Mouse (Mus musculus) hindbrain, embryonic 10.5 days (tissue): Measurements from ENCODE around the gene Ppp1r13l. TPM values are rescaled to one million over a fixed set of nuclear protein-coding genes. Genes with fewer than 3 reads are reported as not detected.

Experiments used
- DNase-seq: peaks from one replicate; pipeline ENCODE4 v3.0.0-alpha.2; 2017; ENCODE audit warnings: low spot score
- H3K27ac ChIP-seq: fragments of 300-500 bp; sonication (generic); 2 replicates; pipeline ENCODE4 v1.5.1; 2016; ENCODE audit warnings: mild to moderate bottlenecking, moderate library complexity
- H3K27me3 ChIP-seq: fragments of 300-500 bp; sonication (generic); 2 replicates; pipeline ENCODE4 v1.6.1; 2016; ENCODE audit warnings: mild to moderate bottlenecking; ENCODE audit not compliant: poor library complexity, insufficient read depth, severe bottlenecking
- H3K36me3 ChIP-seq: fragments of 300-500 bp; sonication (generic); 2 replicates; pipeline ENCODE4 v1.6.1; 2016; ENCODE audit warnings: mild to moderate bottlenecking, moderate library complexity
- H3K4me1 ChIP-seq: fragments of 300-500 bp; sonication (generic); replicated peaks from 2 replicates; pipeline ENCODE4 v1.6.1; 2016; ENCODE audit warnings: mild to moderate bottlenecking
- H3K4me3 ChIP-seq: fragments of 300-500 bp; sonication (generic); 2 replicates; pipeline ENCODE4 v1.5.1; 2016; ENCODE audit warnings: mild to moderate bottlenecking, moderate library complexity
- H3K9me3 ChIP-seq: fragments of 300-500 bp; sonication (generic); 2 replicates; pipeline ENCODE4 v1.6.1; 2016; ENCODE audit warnings: mild to moderate bottlenecking, moderate library complexity
- WGBS: fragments of 180-500 bp; shearing (Covaris S2); methylation state at CpG from one replicate; pipeline ENCODE4 v1.1.7; 2016; 5-methylcytosine and 5-hydroxymethylcytosine counted together
- polyA plus RNA-seq: library from polyadenylated mRNA; unstranded; fragments of >200 nt; fragmentation: Nextera tagmentation; extraction: Ambion mirVana; gene quantifications from 2 replicates; pipeline ENCODE4 v1.2.1, GENCODE M21; 2016

Ppp1r13l gene
- polyA plus RNA-seq, 1 experiment from 2014 or later, result 4.7 TPM

DNA sequence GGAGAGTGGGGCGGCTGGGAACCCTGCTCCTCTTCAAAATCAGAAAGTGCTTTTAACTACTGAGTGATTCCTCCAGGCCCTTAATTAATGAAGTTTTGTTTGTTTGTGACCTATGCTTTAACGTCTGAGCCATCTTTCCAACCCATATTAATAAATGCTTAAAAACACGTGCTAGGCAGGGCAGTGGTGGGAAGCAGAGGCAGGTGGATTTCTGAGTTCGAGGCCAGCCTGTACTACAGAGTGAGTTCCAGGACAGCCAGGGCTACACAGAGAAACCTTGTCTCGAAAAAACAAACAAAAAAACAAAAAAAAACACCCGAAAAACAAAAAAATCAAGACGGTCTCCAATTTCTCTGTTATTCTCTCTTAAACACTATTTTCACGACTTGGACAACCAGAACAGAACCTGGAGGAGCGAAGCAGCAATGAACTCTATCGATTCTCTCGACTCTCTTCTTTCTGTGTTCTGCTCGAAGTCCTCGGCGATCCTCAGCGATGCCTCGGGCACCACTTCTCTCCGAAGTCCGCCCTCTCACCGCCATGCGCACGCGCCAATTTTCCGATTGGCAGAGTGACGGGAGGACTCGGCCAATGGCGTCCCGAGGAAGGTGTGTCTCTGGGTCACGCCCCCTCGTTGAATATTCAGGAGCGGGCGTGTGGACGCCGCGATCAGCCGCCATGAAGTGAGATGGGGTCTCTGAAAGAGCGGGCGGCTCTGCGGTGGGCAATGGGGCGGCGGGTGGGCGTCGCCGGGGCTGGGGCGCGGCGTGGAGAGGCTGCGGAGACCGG lies 22.0 kb downstream of the Ppp1r13l start, which contains the start of gene Ercc2:
Gene Ercc2, plus strand, starts transcription at position 634 of the 789 bp plus-strand sequence.
- Histone ChIP-seq H3K27ac (peak within 1 kb of the TSS; percentile 84), H3K27me3 (no peaks in the 10 kb centered on the region), H3K9me3 (no peaks in the 10 kb centered on the region), H3K4me1 (peaks cover 20% of the 10 kb centered on the region), H3K4me3 (peak within 1 kb of the TSS; percentile 96), H3K36me3 (peaks cover 40% of the 10 kb centered on the region)
- peak; percentile 100 for DNase-seq
- WGBS, result 6% methylated on average over 48 of the region's 48 CpGs

DNA sequence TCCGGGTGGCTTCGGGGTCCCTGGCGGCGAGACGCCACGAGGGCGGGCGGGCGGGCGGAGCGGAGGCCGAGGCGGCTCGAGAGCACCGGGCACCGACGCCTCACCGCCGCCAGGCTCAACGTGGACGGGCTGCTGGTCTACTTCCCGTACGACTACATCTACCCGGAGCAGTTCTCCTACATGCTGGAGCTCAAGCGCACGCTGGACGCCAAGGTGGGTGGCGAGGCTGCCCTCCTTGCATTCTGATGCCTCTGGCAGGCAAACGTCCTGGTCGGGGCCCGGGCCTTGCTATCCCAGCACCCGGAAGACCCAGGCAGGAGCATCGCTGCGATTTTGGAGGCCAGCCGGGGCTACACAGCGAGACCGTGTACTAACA lies 22.6 kb downstream of the Ppp1r13l start:
- peak overlapping the region; percentile 96 for H3K4me3 ChIP-seq
- H3K36me3 ChIP-seq, result peaks cover 46% of the 10 kb centered on the region
- WGBS, result 0% methylated on average over 37 of the region's 37 CpGs
- H3K4me1 ChIP-seq, result peaks cover 20% of the 10 kb centered on the region
- no peaks in the 10 kb centered on the region for H3K9me3 ChIP-seq
- DNase-seq, result no peak
- no peaks in the 10 kb centered on the region for H3K27me3 ChIP-seq
- peak overlapping the region; percentile 84 for H3K27ac ChIP-seq

DNA sequence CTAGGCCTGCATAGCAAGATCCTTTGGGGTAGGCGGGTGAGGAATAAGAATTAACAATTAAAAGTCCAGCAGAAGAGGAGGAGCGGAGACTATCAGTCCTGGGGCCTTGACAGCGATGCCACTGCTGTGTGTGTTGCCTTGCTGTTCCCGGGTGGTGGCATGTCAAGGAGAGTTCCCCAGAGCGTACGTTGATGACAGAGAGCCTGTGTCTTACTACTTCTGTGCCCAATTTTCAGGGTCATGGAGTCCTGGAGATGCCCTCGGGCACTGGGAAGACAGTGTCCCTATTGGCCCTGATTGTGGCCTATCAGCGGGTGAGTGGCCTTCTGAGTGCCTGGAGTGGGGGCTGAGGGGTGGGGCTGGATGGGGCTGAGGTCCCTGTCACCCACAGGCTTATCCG lies 24.2 kb downstream of the Ppp1r13l start:
- Histone ChIP-seq H3K9me3 (no peaks in the 10 kb centered on the region), H3K4me1 (peaks cover 27% of the 10 kb centered on the region), H3K4me3 (peak overlapping the region; percentile 96; the same call in 1 of the 2 replicates), H3K27me3 (no peaks in the 10 kb centered on the region), H3K27ac (no peak overlapping the region), H3K36me3 (peaks cover 51% of the 10 kb centered on the region)
- WGBS, result 84% methylated on average over 9 of the region's 9 CpGs
- no peak for DNase-seq

DNA sequence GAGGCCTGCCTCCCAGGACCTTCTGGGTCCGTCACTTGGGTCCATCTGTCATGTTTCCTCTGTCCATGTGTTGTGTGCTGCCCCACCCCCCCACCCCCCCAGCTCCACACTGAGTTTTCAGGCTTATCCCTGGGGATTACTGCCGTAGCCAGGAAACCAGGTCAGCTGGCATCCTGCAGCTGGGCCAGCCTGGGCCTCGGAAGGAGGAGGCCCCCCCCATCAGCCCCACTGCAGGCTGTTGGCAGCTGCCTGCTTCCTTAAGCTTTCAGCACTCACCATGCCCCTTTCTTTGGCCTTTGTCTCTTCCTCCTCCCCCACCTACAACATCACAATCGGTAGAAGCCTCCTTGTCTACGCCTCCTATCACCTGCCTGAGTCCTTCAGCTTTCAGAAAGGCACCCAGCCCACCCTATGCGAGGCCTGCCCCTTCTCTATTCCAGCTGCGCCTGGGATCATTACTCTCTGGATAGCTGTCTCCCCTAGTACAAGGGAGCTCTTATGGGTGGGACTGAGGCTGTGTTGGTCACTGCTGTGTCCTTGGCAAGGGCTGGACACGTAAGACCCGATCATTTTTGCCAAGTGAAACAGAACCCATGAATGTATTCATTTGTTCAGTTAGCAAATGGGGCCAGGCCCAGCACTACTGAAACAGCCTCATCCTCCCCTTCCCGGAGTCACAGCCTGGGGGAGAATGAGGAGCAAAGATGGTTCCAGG lies 29.3 kb downstream of the Ppp1r13l start:
- WGBS, result 76% methylated on average over 10 of the region's 10 CpGs
- no peak overlapping the region for H3K4me3 ChIP-seq
- H3K4me1 ChIP-seq, result peaks cover 13% of the 10 kb centered on the region
- no peaks in the 10 kb centered on the region for H3K27me3 ChIP-seq
- DNase-seq, result no peak
- H3K9me3 ChIP-seq, result no peaks in the 10 kb centered on the region
- peaks cover 100% of the 10 kb centered on the region for H3K36me3 ChIP-seq
- H3K27ac ChIP-seq, result peak overlapping the region; percentile 59; the same call in 1 of the 2 replicates

DNA sequence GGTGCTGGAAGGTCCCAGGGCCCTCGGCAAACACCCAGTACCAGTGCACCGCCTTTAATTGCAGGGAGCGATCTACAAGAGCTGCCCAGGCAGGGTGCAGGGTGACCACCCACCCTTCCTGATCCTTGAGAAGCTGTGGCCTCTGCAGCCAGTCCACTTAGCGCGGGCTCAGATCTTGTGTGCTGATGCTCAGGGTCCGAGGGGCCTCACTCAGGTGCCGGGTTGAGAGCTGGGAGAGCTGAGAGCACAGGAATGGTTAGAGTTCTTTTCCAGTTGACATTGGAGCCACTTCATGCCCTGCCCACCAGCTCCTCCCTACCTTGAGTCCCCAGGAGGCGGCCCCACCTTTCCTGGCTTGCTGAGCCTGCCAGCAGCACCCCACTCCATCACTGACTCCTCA lies 34.9 kb downstream of the Ppp1r13l start:
- DNase-seq, result no peak
- peaks cover 7% of the 10 kb centered on the region for H3K4me1 ChIP-seq
- H3K4me3 ChIP-seq, result no peak overlapping the region
- peaks cover 64% of the 10 kb centered on the region for H3K36me3 ChIP-seq
- H3K9me3 ChIP-seq, result no peaks in the 10 kb centered on the region
- peaks cover 9% of the 10 kb centered on the region for H3K27me3 ChIP-seq
- H3K27ac ChIP-seq, result no peak overlapping the region; the same call in 1 of the 2 replicates
- 90% methylated on average over 8 of the region's 8 CpGs for WGBS

DNA sequence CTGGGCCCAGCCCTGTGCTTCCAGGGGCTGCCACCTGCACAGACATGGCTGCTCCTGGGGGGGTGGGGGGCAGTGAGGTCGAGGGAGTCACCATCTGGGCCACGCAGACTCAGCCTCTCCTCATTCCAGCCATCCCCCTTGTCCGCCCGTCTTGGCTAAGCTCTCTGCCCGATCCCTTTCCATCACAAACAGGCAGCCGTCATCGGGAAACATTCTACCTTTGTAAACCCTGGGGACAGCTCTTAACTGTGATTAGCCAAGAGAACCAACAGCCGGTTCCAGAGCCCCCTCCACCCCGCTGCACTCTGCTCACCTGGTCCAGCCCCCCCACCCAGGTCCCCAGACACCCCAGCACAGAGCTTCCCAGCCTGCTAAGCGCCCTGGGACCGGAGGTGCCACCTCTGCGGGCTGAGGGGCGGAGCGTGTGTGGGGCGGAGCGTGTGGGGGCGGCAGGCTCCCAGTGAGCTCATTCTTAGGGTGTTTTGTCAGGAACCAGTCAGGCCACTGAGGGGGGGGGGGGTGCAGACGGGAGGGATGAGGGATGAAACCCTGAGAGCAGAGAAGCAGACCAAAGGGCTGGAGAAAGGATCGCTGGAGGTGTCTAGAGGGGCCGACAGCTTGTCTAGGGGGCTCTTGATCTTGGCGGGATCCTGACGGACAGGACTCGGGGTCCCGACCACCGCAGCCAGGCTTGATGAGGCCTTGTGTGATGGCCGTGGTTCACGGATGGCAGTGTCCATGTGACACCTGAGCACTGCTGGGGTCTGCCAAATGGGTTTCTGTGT lies 40.1 kb downstream of the Ppp1r13l start:
- H3K4me1 ChIP-seq, result peaks cover 23% of the 10 kb centered on the region
- peaks cover 60% of the 10 kb centered on the region for H3K27me3 ChIP-seq
- peak overlapping the region; percentile 48 for H3K4me3 ChIP-seq
- 4% methylated on average over 27 of the region's 27 CpGs for WGBS
- H3K36me3 ChIP-seq, result peaks cover 12% of the 10 kb centered on the region
- peaks cover 11% of the 10 kb centered on the region for H3K9me3 ChIP-seq
- peak overlapping the region; percentile 35; the same call in 1 of the 2 replicates for H3K27ac ChIP-seq
- peak; percentile 35 for DNase-seq

DNA sequence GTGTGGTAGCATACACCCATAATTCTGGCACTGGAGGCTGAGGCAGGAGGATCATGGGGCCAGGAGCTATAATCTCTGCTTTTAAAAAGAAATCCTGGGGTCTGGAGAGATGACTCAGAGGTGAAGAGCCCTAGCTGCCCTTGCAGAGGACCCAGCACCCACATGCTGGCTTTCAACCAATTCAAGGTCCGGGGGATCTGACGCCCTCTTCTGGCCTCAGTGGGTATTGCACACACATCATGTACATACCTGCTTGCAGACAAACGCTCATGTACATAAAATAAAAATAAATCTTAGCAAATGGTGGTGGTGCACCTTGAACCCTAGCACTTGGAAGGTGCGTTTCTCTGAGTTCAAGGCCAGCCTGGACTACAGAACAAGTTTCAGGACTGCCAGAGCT lies 41.4 kb downstream of the Ppp1r13l start:
- no peak for DNase-seq
- no peak overlapping the region for H3K27ac ChIP-seq
- no peaks in the 10 kb centered on the region for H3K36me3 ChIP-seq
- H3K4me1 ChIP-seq, result peaks cover 27% of the 10 kb centered on the region
- H3K27me3 ChIP-seq, result peaks cover 71% of the 10 kb centered on the region
- WGBS, result 80% methylated on average over 4 of the region's 4 CpGs
- H3K4me3 ChIP-seq, result no peak overlapping the region
- peaks cover 11% of the 10 kb centered on the region for H3K9me3 ChIP-seq

DNA sequence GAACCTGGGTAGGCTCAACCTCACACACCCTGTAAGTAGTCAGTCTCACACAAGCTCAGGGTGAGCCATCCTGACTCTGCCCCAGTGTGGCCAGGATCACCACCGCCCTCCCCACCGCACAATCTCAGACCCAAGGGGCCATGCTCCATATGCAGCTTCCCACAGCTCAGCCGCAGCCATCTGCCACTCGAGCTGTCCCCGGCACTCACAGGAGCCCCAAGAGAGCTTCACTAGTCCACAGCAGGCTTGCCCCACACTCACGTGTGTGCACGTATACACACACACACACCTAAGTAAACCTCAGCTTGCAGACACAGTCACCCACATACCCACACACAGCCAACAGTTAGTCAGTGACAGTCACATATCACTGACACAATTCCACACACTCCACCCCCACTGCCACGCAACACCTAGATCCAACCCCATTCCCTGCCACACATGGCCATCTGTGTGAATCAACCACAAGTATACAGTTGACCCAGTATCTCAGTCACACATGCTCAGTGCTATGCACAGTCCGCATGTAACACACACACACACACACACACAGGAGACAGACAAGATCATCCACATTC lies 43.1 kb downstream of the Ppp1r13l start:
- peaks cover 11% of the 10 kb centered on the region for H3K9me3 ChIP-seq
- H3K4me1 ChIP-seq, result peaks cover 27% of the 10 kb centered on the region
- 80% methylated on average over 9 of the region's 9 CpGs for WGBS
- no peaks in the 10 kb centered on the region for H3K36me3 ChIP-seq
- H3K27me3 ChIP-seq, result peaks cover 81% of the 10 kb centered on the region
- DNase-seq, result no peak
- no peak overlapping the region for H3K27ac ChIP-seq
- no peak overlapping the region for H3K4me3 ChIP-seq

DNA sequence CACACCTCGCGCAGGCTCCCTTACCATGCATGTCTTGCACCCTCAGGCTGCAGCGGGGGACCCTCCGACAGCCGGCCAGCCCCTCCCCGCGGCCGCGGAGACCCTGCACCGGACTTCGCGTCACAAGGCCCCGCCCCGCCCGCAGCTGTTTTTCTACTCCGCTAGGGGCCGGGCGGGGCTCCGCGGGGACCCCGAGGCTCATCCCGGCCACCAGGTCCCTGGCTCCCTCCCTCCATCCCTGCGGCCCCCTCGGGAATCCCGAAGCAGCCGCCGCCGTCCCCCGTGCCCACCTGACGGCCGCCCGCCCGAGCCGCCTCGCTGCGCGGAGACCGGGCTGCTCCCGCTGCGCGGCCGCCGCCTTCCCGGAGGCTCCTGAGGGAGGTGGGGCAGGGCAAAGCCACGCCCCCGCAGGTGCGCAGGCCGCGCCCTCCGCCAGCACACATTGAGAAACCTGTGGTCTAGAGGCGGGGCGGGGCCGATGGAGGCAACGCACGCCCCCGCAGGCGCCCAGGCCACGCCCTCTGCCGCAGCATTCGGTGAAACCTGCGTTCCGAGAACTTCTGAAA lies 44.3 kb downstream of the Ppp1r13l start, which contains the start of gene Klc3:
Gene Klc3, minus strand, starts transcription at position 374 of the 566 bp plus-strand sequence.
- under 1% methylated on average over 62 of the region's 62 CpGs for WGBS
- DNase-seq, result peak; percentile 46
- peaks cover 11% of the 10 kb centered on the region for H3K9me3 ChIP-seq
- peaks cover 79% of the 10 kb centered on the region for H3K27me3 ChIP-seq
- peaks cover 27% of the 10 kb centered on the region for H3K4me1 ChIP-seq
- peak within 1 kb of the TSS; percentile 72 for H3K27ac ChIP-seq
- no peaks in the 10 kb centered on the region for H3K36me3 ChIP-seq
- peak within 1 kb of the TSS; percentile 74 for H3K4me3 ChIP-seq

DNA sequence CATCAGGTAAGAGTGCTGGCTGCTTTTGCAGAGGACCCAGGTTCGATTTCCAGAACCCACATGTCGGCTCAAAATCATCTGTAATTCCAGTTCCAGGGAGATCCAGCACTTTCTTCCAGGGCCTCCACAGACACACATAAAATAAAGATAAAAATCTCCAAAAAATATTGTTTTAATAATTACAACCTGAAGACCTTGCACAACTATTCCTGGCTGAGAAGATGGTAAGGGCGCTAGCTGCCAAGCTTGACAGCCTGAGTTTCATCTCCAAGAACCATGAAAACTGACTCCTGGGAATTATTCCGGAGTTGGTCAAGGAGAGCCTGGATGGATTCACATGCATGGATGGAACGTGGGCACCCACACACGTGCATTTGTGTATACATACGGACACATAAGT lies 44.9 kb downstream of the Ppp1r13l start, which contains the start of gene Ckm:
Gene Ckm, plus strand, starts transcription at position 301 of the 400 bp plus-strand sequence.
- WGBS, result 49% methylated on average over 7 of the region's 7 CpGs
- Histone ChIP-seq H3K9me3 (peaks cover 11% of the 10 kb centered on the region), H3K4me3 (peak within 1 kb of the TSS; percentile 74), H3K27me3 (peaks cover 72% of the 10 kb centered on the region), H3K36me3 (no peaks in the 10 kb centered on the region), H3K27ac (peak within 1 kb of the TSS; percentile 72), H3K4me1 (peaks cover 22% of the 10 kb centered on the region)
- DNase-seq, result no peak

DNA sequence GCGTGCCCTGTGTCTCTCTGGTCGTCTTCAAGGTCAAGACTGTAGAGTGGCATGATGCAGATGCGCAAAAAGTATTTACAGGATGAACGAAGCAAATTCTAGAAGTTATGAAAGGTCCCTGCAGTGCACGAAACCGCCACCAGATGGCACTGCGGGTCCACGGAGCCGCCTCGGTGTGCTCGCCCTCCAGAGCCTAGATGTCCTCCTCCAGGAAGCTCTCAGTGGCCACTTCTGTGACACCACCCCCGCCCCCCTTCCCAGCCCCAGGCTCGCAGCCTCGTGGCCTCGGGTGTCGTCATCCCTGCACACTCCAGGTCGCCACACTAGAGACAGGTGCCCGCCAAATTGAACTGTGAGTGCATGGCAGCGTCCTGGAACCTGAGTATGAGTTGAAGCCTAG lies 45.9 kb downstream of the Ppp1r13l start:
- peak overlapping the region; percentile 32 for H3K4me3 ChIP-seq
- no peak overlapping the region for H3K27ac ChIP-seq
- WGBS, result 4% methylated on average over 19 of the region's 19 CpGs
- no peaks in the 10 kb centered on the region for H3K36me3 ChIP-seq
- peaks cover 11% of the 10 kb centered on the region for H3K9me3 ChIP-seq
- H3K4me1 ChIP-seq, result peaks cover 23% of the 10 kb centered on the region
- H3K27me3 ChIP-seq, result peaks cover 63% of the 10 kb centered on the region
- DNase-seq, result peak; percentile 86

DNA sequence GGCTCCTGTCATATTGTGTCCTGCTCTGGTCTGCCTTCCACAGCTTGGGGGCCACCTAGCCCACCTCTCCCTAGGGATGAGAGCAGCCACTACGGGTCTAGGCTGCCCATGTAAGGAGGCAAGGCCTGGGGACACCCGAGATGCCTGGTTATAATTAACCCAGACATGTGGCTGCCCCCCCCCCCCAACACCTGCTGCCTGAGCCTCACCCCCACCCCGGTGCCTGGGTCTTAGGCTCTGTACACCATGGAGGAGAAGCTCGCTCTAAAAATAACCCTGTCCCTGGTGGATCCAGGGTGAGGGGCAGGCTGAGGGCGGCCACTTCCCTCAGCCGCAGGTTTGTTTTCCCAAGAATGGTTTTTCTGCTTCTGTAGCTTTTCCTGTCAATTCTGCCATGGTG lies 50.2 kb downstream of the Ppp1r13l start:
- H3K4me1 ChIP-seq, result peaks cover 13% of the 10 kb centered on the region
- 59% methylated on average over 6 of the region's 6 CpGs for WGBS
- peaks cover 13% of the 10 kb centered on the region; the same call in 1 of the 2 replicates for H3K9me3 ChIP-seq
- H3K27ac ChIP-seq, result no peak overlapping the region
- H3K4me3 ChIP-seq, result no peak overlapping the region
- DNase-seq, result no peak
- H3K36me3 ChIP-seq, result no peaks in the 10 kb centered on the region
- peaks cover 21% of the 10 kb centered on the region for H3K27me3 ChIP-seq
